Mouse (Mus musculus) intestine, embryonic 14.5 days (tissue): Measurements from ENCODE around the gene Snapin. TPM values are rescaled to one million over a fixed set of nuclear protein-coding genes. Genes with fewer than 3 reads are reported as not detected.

Source experiments
- ATAC-seq: fragments of 200-750 bp; cut with Nextera tagmentation; replicated peaks from 2 replicates; pipeline ENCODE4 v1.8.0; 2017; ENCODE audit warnings: low read depth, moderate number of reproducible peaks, moderate TSS enrichment, moderate library complexity; ENCODE audit not compliant: low FRiP score, low TSS enrichment
- DNase-seq: peaks from one replicate; pipeline ENCODE4 v3.0.0-alpha.2; 2018; ENCODE audit warnings: low spot score
- H3K27ac ChIP-seq: fragments of 300-500 bp; sonication (generic); 2 replicates; pipeline ENCODE4 v1.5.1; 2014; ENCODE audit warnings: low read depth, mild to moderate bottlenecking, control low read depth
- H3K27me3 ChIP-seq: fragments of 300-500 bp; sonication (generic); replicated peaks from 2 replicates; pipeline ENCODE4 v1.6.1; 2014; ENCODE audit warnings: low read length, control low read depth; ENCODE audit not compliant: control insufficient read depth, insufficient read depth
- H3K36me3 ChIP-seq: fragments of 300-500 bp; sonication (generic); 2 replicates; pipeline ENCODE4 v1.6.1; 2014; ENCODE audit warnings: low read length, control low read depth; ENCODE audit not compliant: control insufficient read depth, insufficient read depth
- H3K4me1 ChIP-seq: fragments of 300-500 bp; sonication (generic); replicated peaks from 2 replicates; pipeline ENCODE4 v1.6.1; 2014; ENCODE audit warnings: low read length, control low read depth, mixed read lengths; ENCODE audit not compliant: control insufficient read depth, insufficient read depth
- H3K4me2 ChIP-seq: fragments of 300-500 bp; sonication (generic); 2 replicates; pipeline ENCODE4 v1.6.1; 2014; ENCODE audit warnings: low read length
- H3K4me3 ChIP-seq: fragments of 300-500 bp; sonication (generic); 2 replicates; pipeline ENCODE4 v1.5.1; 2014; ENCODE audit warnings: low read depth, low read length, control low read depth, mixed read lengths
- H3K9ac ChIP-seq: fragments of 300-500 bp; sonication (generic); 2 replicates; pipeline ENCODE4 v1.6.1; 2014; ENCODE audit warnings: mild to moderate bottlenecking, low read length
- H3K9me3 ChIP-seq: fragments of 300-500 bp; sonication (generic); 2 replicates; pipeline ENCODE4 v1.6.1; 2016; ENCODE audit warnings: low read length, control low read depth; ENCODE audit not compliant: control insufficient read depth
- WGBS: fragments of 180-500 bp; shearing (Covaris S2); extraction: QIAGEN DNeasy Blood & Tissue Kit; methylation state at CpG from one replicate; pipeline ENCODE4 v1.1.7; 2014; 5-methylcytosine and 5-hydroxymethylcytosine counted together
- polyA plus RNA-seq: library from polyadenylated mRNA; unstranded; fragments of >200 nt; fragmentation: Nextera tagmentation; extraction: Ambion mirVana; gene quantifications from 2 replicates; pipeline ENCODE4 v1.2.1, GENCODE M21; 2014

Snapin gene
- polyA plus RNA-seq, 1 experiment from 2014 or later: 67.5 TPM

- peaks cover 32% of the 10 kb centered on the region for H3K36me3 ChIP-seq
- H3K9ac ChIP-seq: no peak overlapping the region
- ATAC-seq: no peak
- H3K9me3 ChIP-seq: no peaks in the 10 kb centered on the region
- H3K27me3 ChIP-seq: no peaks in the 10 kb centered on the region
- no peak for DNase-seq
- H3K4me3 ChIP-seq: peak overlapping the region; percentile 96
- peak overlapping the region; percentile 51 for H3K4me2 ChIP-seq
- H3K27ac ChIP-seq: 0 out of 2 replicates have a peak overlapping the region, but pooled peaks have one; percentile 29
- peaks cover 12% of the 10 kb centered on the region for H3K4me1 ChIP-seq
- WGBS: 31% methylated on average over 2 of the region's 2 CpGs
Observed at GRCm38 (mm10) chr3:90509747-90510123, 18.9 kb upstream of the Snapin start.

- ATAC-seq: peak; percentile 92
- H3K27ac ChIP-seq: peak within 1 kb of the TSS; percentile 95
- WGBS: under 1% methylated on average over 63 of the region's 66 CpGs
Observed at GRCm38 (mm10) chr3:90508950-90509746, 18.3 kb upstream of the Snapin start, which contains the start of gene Chtop. Gene Chtop, minus strand, starts transcription at chr3:90509498.

GRCm38 (mm10) chr3:90508287-90508949 is 17.6 kb upstream of the Snapin start:
- H3K27me3 ChIP-seq: no peaks in the 10 kb centered on the region
- 4% methylated on average over 20 of the region's 20 CpGs for WGBS
- H3K9ac ChIP-seq: peak overlapping the region; percentile 98
- H3K9me3 ChIP-seq: no peaks in the 10 kb centered on the region
- H3K27ac ChIP-seq: peak overlapping the region; percentile 95; the same call in 1 of the 2 replicates
- no peak for DNase-seq
- peak overlapping the region; percentile 60 for H3K4me2 ChIP-seq
- peaks cover 45% of the 10 kb centered on the region for H3K36me3 ChIP-seq
- peak overlapping the region; percentile 96 for H3K4me3 ChIP-seq
- ATAC-seq: no peak; the same call in 1 of the 2 replicates
- peaks cover 12% of the 10 kb centered on the region for H3K4me1 ChIP-seq

More at GRCm38 (mm10) chr3:90508950-90509746, 18.3 kb upstream of the Snapin start, which contains the start of gene Chtop:
- peak within 1 kb of the TSS; percentile 98 for H3K9ac ChIP-seq
- H3K4me3 ChIP-seq: peak within 1 kb of the TSS; percentile 96
- peaks cover 38% of the 10 kb centered on the region for H3K36me3 ChIP-seq
- no peaks in the 10 kb centered on the region for H3K9me3 ChIP-seq
- H3K4me1 ChIP-seq: peaks cover 12% of the 10 kb centered on the region
- peak; percentile 99 for DNase-seq
- peak within 1 kb of the TSS; percentile 60 for H3K4me2 ChIP-seq
- no peaks in the 10 kb centered on the region for H3K27me3 ChIP-seq

- no peak overlapping the region for H3K27ac ChIP-seq
- no peaks in the 10 kb centered on the region for H3K9me3 ChIP-seq
- no peak for DNase-seq
- peaks cover 66% of the 10 kb centered on the region for H3K36me3 ChIP-seq
- H3K4me3 ChIP-seq: no peak overlapping the region
- 69% methylated on average over 3 of the region's 3 CpGs for WGBS
- H3K27me3 ChIP-seq: no peaks in the 10 kb centered on the region
- peaks cover 12% of the 10 kb centered on the region for H3K4me1 ChIP-seq
- H3K4me2 ChIP-seq: no peak overlapping the region
- no peak overlapping the region for H3K9ac ChIP-seq
- no peak for ATAC-seq
Observed at GRCm38 (mm10) chr3:90506362-90506761, 15.5 kb upstream of the Snapin start.

- H3K27me3 ChIP-seq: no peaks in the 10 kb centered on the region
- H3K36me3 ChIP-seq: peaks cover 75% of the 10 kb centered on the region
- 90% methylated on average over 5 of the region's 5 CpGs for WGBS
- no peaks in the 10 kb centered on the region for H3K9me3 ChIP-seq
- H3K4me3 ChIP-seq: no peak overlapping the region
- no peak overlapping the region for H3K27ac ChIP-seq
- H3K9ac ChIP-seq: no peak overlapping the region
- peaks cover 12% of the 10 kb centered on the region for H3K4me1 ChIP-seq
- ATAC-seq (no peak), DNase-seq (no peak)
- H3K4me2 ChIP-seq: no peak overlapping the region
Observed at GRCm38 (mm10) chr3:90505216-90505615, 14.4 kb upstream of the Snapin start.

GRCm38 (mm10) chr3:90503444-90503843 is 12.6 kb upstream of the Snapin start:
- H3K4me3 ChIP-seq: no peak overlapping the region
- H3K27ac ChIP-seq: no peak overlapping the region
- H3K27me3 ChIP-seq: no peaks in the 10 kb centered on the region
- peaks cover 91% of the 10 kb centered on the region for H3K36me3 ChIP-seq
- H3K4me1 ChIP-seq: peaks cover 12% of the 10 kb centered on the region
- DNase-seq (no peak), ATAC-seq (no peak)
- no peak overlapping the region for H3K4me2 ChIP-seq
- 72% methylated on average over 4 of the region's 4 CpGs for WGBS
- no peaks in the 10 kb centered on the region for H3K9me3 ChIP-seq
- no peak overlapping the region for H3K9ac ChIP-seq

- Histone ChIP-seq H3K36me3 (peaks cover 69% of the 10 kb centered on the region), H3K27me3 (no peaks in the 10 kb centered on the region), H3K4me2 (no peak overlapping the region), H3K4me1 (no peaks in the 10 kb centered on the region), H3K27ac (no peak overlapping the region), H3K9me3 (no peaks in the 10 kb centered on the region), H3K9ac (no peak overlapping the region), H3K4me3 (no peak overlapping the region)
- no peak for ATAC-seq
- DNase-seq: no peak
Observed at GRCm38 (mm10) chr3:90497597-90497996, 6.8 kb upstream of the Snapin start.

- 88% methylated on average over 7 of the region's 7 CpGs for WGBS
- no peak overlapping the region for H3K9ac ChIP-seq
- no peak overlapping the region for H3K27ac ChIP-seq
- ATAC-seq: no peak
- no peak for DNase-seq
- H3K4me1 ChIP-seq: no peaks in the 10 kb centered on the region
- no peaks in the 10 kb centered on the region for H3K9me3 ChIP-seq
- peaks cover 53% of the 10 kb centered on the region for H3K36me3 ChIP-seq
- no peak overlapping the region for H3K4me3 ChIP-seq
- H3K4me2 ChIP-seq: no peak overlapping the region
- H3K27me3 ChIP-seq: no peaks in the 10 kb centered on the region
Observed at GRCm38 (mm10) chr3:90495850-90496525, 5.2 kb upstream of the Snapin start.
